Mouse (Mus musculus) midbrain, embryonic 13.5 days (tissue): ENCODE data around the gene Brcc3. TPM values are rescaled to one million over a fixed set of nuclear protein-coding genes. Genes with fewer than 3 reads are reported as not detected.
"Not testable (repeated sequence)": the region's sequence is repeated elsewhere in the genome, so short reads cannot be mapped to it uniquely, and the experiment has no call there.

Experiments
- ATAC-seq: fragments of 200-750 bp; cut with Nextera tagmentation; 2 replicates; pipeline ENCODE4 v1.8.0; 2017; ENCODE audit warnings: mild to moderate bottlenecking, moderate TSS enrichment, moderate library complexity
- H3K27ac ChIP-seq: fragments of 300-500 bp; sonication (generic); 2 replicates; pipeline ENCODE4 v1.5.1; 2015; ENCODE audit warnings: inconsistent platforms, mild to moderate bottlenecking, moderate library complexity
- H3K27me3 ChIP-seq: fragments of 300-500 bp; sonication (generic); 2 replicates; pipeline ENCODE4 v1.6.1; 2015; ENCODE audit warnings: mild to moderate bottlenecking, inconsistent platforms
- H3K36me3 ChIP-seq: fragments of 300-500 bp; sonication (generic); 2 replicates; pipeline ENCODE4 v1.6.1; 2015; ENCODE audit warnings: mild to moderate bottlenecking, inconsistent platforms
- H3K4me1 ChIP-seq: fragments of 300-500 bp; sonication (generic); replicated peaks from 2 replicates; pipeline ENCODE4 v1.6.1; 2015; ENCODE audit warnings: inconsistent platforms
- H3K4me2 ChIP-seq: fragments of 300-500 bp; sonication (generic); replicated peaks from 2 replicates; pipeline ENCODE4 v1.6.1; 2015; ENCODE audit warnings: moderate library complexity, mild to moderate bottlenecking, inconsistent platforms
- H3K4me3 ChIP-seq: fragments of 300-500 bp; sonication (generic); replicated peaks from 2 replicates; pipeline ENCODE4 v1.5.1; 2015; ENCODE audit warnings: mild to moderate bottlenecking, inconsistent platforms
- H3K9ac ChIP-seq: fragments of 300-500 bp; sonication (generic); replicated peaks from 2 replicates; pipeline ENCODE4 v1.6.1; 2015; ENCODE audit warnings: mild to moderate bottlenecking, inconsistent platforms
- H3K9me3 ChIP-seq: fragments of 300-500 bp; sonication (generic); 2 replicates; pipeline ENCODE4 v1.6.1; 2016; ENCODE audit warnings: mild to moderate bottlenecking, inconsistent platforms
- WGBS: fragments of 180-500 bp; shearing (Covaris S2); methylation state at CpG from one replicate; pipeline ENCODE4 v1.1.7; 2015; 5-methylcytosine and 5-hydroxymethylcytosine counted together
- polyA plus RNA-seq: library from polyadenylated mRNA; unstranded; fragments of >200 nt; fragmentation: Nextera tagmentation; extraction: Ambion mirVana; gene quantifications from 2 replicates; pipeline ENCODE4 v1.2.1, GENCODE M21; 2015

The Brcc3 gene
- polyA plus RNA-seq, 1 experiment from 2014 or later = 59.6 TPM

GRCm38 (mm10) chrX:75475182-75475644 is 58.8 kb downstream of the Brcc3 start:
- H3K9ac ChIP-seq = peak overlapping the region; percentile 52; the same call in 1 of the 2 replicates
- H3K9me3 ChIP-seq = not testable (repeated sequence)
- 21% methylated on average over 37 of the region's 37 CpGs for WGBS

GRCm38 (mm10) chrX:75489886-75490285 is 73.5 kb downstream of the Brcc3 start:
- no peak for ATAC-seq
- Histone ChIP-seq H3K4me1 (no peaks in the 10 kb centered on the region), H3K27ac (no peak overlapping the region), H3K36me3 (no peaks in the 10 kb centered on the region), H3K9ac (no peak overlapping the region), H3K27me3 (no peaks in the 10 kb centered on the region), H3K9me3 (no peaks in the 10 kb centered on the region), H3K4me3 (no peak overlapping the region), H3K4me2 (no peak overlapping the region)
- 89% methylated on average over 1 of the region's 1 CpGs for WGBS

More at GRCm38 (mm10) chrX:75475182-75475644, 58.8 kb downstream of the Brcc3 start:
- H3K4me1 ChIP-seq, H3K36me3 ChIP-seq, H3K27me3 ChIP-seq: not testable (repeated sequence)
- peak; percentile 98 for ATAC-seq
- peak overlapping the region; percentile 47 for H3K4me2 ChIP-seq
- H3K4me3 ChIP-seq = peak overlapping the region; percentile 38
- peak overlapping the region; percentile 71; the same call in 1 of the 2 replicates for H3K27ac ChIP-seq

Other genes starting within 250 kb of the Brcc3 start
- 34.9 and 40.0 TPM in 2 replicates for gene Fundc2, start 34.2 kb upstream of the Brcc3 start, polyA plus RNA-seq
- gene F8, start 34.0 kb upstream of the Brcc3 start, polyA plus RNA-seq = 1.5 and 2.7 TPM in 2 replicates
- 20.2 and 24.0 TPM in 2 replicates for gene Cmc4, start within 50 bp of the Brcc3 start, polyA plus RNA-seq
- 8.4 and 8.5 TPM in 2 replicates for gene Mtcp1, start within 50 bp of the Brcc3 start, polyA plus RNA-seq
- gene Vbp1, start 97.7 kb downstream of the Brcc3 start, polyA plus RNA-seq = 305 and 344 TPM in 2 replicates
- 27.4 and 27.7 TPM in 2 replicates for gene Rab39b, start 161.6 kb downstream of the Brcc3 start, polyA plus RNA-seq